Mouse (Mus musculus) limb, embryonic 10.5 days (tissue): ENCODE data around the gene Notch3. TPM values are rescaled to one million over a fixed set of nuclear protein-coding genes. Genes with fewer than 3 reads are reported as not detected.
"Not testable (repeated sequence)": the region's sequence is repeated elsewhere in the genome, so short reads cannot be mapped to it uniquely, and the experiment has no call there.

Experiments
- DNase-seq: peaks from one replicate; pipeline ENCODE4 v3.0.0-alpha.2; 2017; ENCODE audit warnings: low spot score
- H3K27ac ChIP-seq: fragments of 300-500 bp; sonication (generic); 2 replicates; pipeline ENCODE4 v1.5.1; 2016; ENCODE audit warnings: mild to moderate bottlenecking
- H3K27me3 ChIP-seq: fragments of 300-500 bp; sonication (generic); 2 replicates; pipeline ENCODE4 v1.6.1; 2016; ENCODE audit warnings: low read depth, mild to moderate bottlenecking; ENCODE audit not compliant: poor library complexity, severe bottlenecking
- H3K36me3 ChIP-seq: fragments of 300-500 bp; sonication (generic); 2 replicates; pipeline ENCODE4 v1.6.1; 2016; ENCODE audit warnings: mild to moderate bottlenecking, moderate library complexity
- H3K4me1 ChIP-seq: fragments of 300-500 bp; sonication (generic); 2 replicates; pipeline ENCODE4 v1.6.1; 2016
- H3K4me3 ChIP-seq: fragments of 300-500 bp; sonication (generic); 2 replicates; pipeline ENCODE4 v1.5.1; 2016; ENCODE audit warnings: mild to moderate bottlenecking, moderate library complexity
- H3K9me3 ChIP-seq: fragments of 300-500 bp; sonication (generic); replicated peaks from 2 replicates; pipeline ENCODE4 v1.6.1; 2016; ENCODE audit warnings: mild to moderate bottlenecking
- WGBS: fragments of 180-500 bp; shearing (Covaris S2); methylation state at CpG from one replicate; pipeline ENCODE4 v1.1.7; 2016; 5-methylcytosine and 5-hydroxymethylcytosine counted together
- polyA plus RNA-seq: library from polyadenylated mRNA; unstranded; fragments of >200 nt; fragmentation: Nextera tagmentation; extraction: Ambion mirVana; gene quantifications from 2 replicates; pipeline ENCODE4 v1.2.1, GENCODE M21; 2016

Notch3 gene
- polyA plus RNA-seq, 1 experiment from 2014 or later, result 32.1 TPM

GRCm38 (mm10) chr17:32097676-32098075 is 69.0 kb downstream of the Notch3 start:
- Histone ChIP-seq H3K4me3 (no peak overlapping the region), H3K27me3 (peaks cover 53% of the 10 kb centered on the region), H3K4me1 (peaks cover 13% of the 10 kb centered on the region), H3K36me3 (no peaks in the 10 kb centered on the region), H3K27ac (no peak overlapping the region), H3K9me3 (no peaks in the 10 kb centered on the region)
- DNase-seq, result no peak
- 75% methylated on average over 1 of the region's 1 CpGs for WGBS

- Histone ChIP-seq H3K9me3 (no peaks in the 10 kb centered on the region), H3K36me3 (no peaks in the 10 kb centered on the region)
- 86% methylated on average over 5 of the region's 5 CpGs for WGBS
Measured at GRCm38 (mm10) chr17:32092895-32093294, 73.8 kb downstream of the Notch3 start.

GRCm38 (mm10) chr17:32092241-32092619 is 74.4 kb downstream of the Notch3 start:
- WGBS, result 86% methylated on average over 1 of the region's 1 CpGs
- DNase-seq, result no peak
- peaks cover 1% of the 10 kb centered on the region; the same call in 1 of the 2 replicates for H3K27me3 ChIP-seq
- no peaks in the 10 kb centered on the region for H3K9me3 ChIP-seq
- H3K36me3 ChIP-seq, result no peaks in the 10 kb centered on the region
- H3K4me1 ChIP-seq, result peaks cover 21% of the 10 kb centered on the region
- no peak overlapping the region for H3K27ac ChIP-seq
- H3K4me3 ChIP-seq, result no peak overlapping the region

More at GRCm38 (mm10) chr17:32092895-32093294, 73.8 kb downstream of the Notch3 start:
- no peak overlapping the region for H3K4me3 ChIP-seq
- DNase-seq, result no peak
- peaks cover 21% of the 10 kb centered on the region for H3K4me1 ChIP-seq
- no peak overlapping the region for H3K27ac ChIP-seq
- peaks cover 8% of the 10 kb centered on the region; the same call in 1 of the 2 replicates for H3K27me3 ChIP-seq

GRCm38 (mm10) chr17:32091364-32092240 is 75.0 kb downstream of the Notch3 start:
- Histone ChIP-seq H3K27ac (peak overlapping the region; percentile 83), H3K4me1 (peaks cover 21% of the 10 kb centered on the region), H3K4me3 (peak overlapping the region; percentile 40)
- not testable (repeated sequence) for H3K9me3 ChIP-seq, H3K36me3 ChIP-seq, H3K27me3 ChIP-seq
- peak; percentile 86 for DNase-seq
- 9% methylated on average over 16 of the region's 16 CpGs for WGBS

GRCm38 (mm10) chr17:32091032-32091363 is 75.7 kb downstream of the Notch3 start:
- WGBS, result 33% methylated on average over 1 of the region's 1 CpGs
- H3K27me3 ChIP-seq, result no peaks in the 10 kb centered on the region
- H3K4me1 ChIP-seq, result peaks cover 21% of the 10 kb centered on the region
- no peaks in the 10 kb centered on the region for H3K36me3 ChIP-seq
- no peak for DNase-seq
- H3K27ac ChIP-seq, result peak overlapping the region; percentile 83
- H3K4me3 ChIP-seq, result peak overlapping the region; percentile 40
- H3K9me3 ChIP-seq, result no peaks in the 10 kb centered on the region

GRCm38 (mm10) chr17:32087069-32087468 is 79.6 kb downstream of the Notch3 start:
- WGBS, result 94% methylated on average over 2 of the region's 2 CpGs
- H3K9me3 ChIP-seq, result no peaks in the 10 kb centered on the region

GRCm38 (mm10) chr17:32083351-32083750 is 83.3 kb downstream of the Notch3 start:
- DNase-seq, result no peak
- Histone ChIP-seq H3K27ac (no peak overlapping the region), H3K4me3 (no peak overlapping the region), H3K4me1 (no peaks in the 10 kb centered on the region), H3K36me3 (no peaks in the 10 kb centered on the region), H3K9me3 (no peaks in the 10 kb centered on the region), H3K27me3 (no peaks in the 10 kb centered on the region)
- 88% methylated on average over 2 of the region's 2 CpGs for WGBS

More at GRCm38 (mm10) chr17:32087069-32087468, 79.6 kb downstream of the Notch3 start:
- no peak overlapping the region for H3K4me3 ChIP-seq
- no peak for DNase-seq
- H3K36me3 ChIP-seq, result no peaks in the 10 kb centered on the region
- H3K27me3 ChIP-seq, result no peaks in the 10 kb centered on the region
- H3K27ac ChIP-seq, result no peak overlapping the region
- H3K4me1 ChIP-seq, result peaks cover 18% of the 10 kb centered on the region

- Histone ChIP-seq H3K27me3 (peaks cover 6% of the 10 kb centered on the region), H3K9me3 (no peaks in the 10 kb centered on the region), H3K27ac (no peak overlapping the region), H3K4me1 (0 out of 2 replicates have a peak, but pooled peaks cover 14% of the 10 kb centered on the region), H3K36me3 (no peaks in the 10 kb centered on the region), H3K4me3 (no peak overlapping the region)
- peak; percentile 78 for DNase-seq
- 6% methylated on average over 2 of the region's 2 CpGs for WGBS
Measured at GRCm38 (mm10) chr17:32075164-32075563, 91.5 kb downstream of the Notch3 start.

GRCm38 (mm10) chr17:32074658-32075057 is 92.0 kb downstream of the Notch3 start:
- 62% methylated on average over 4 of the region's 4 CpGs for WGBS
- 0 out of 2 replicates have a peak, but pooled peaks cover 14% of the 10 kb centered on the region for H3K4me1 ChIP-seq
- no peak overlapping the region for H3K27ac ChIP-seq
- peaks cover 6% of the 10 kb centered on the region for H3K27me3 ChIP-seq
- H3K4me3 ChIP-seq, result no peak overlapping the region
- no peaks in the 10 kb centered on the region for H3K36me3 ChIP-seq
- no peaks in the 10 kb centered on the region for H3K9me3 ChIP-seq
- no peak for DNase-seq

GRCm38 (mm10) chr17:32073359-32073758 is 93.3 kb downstream of the Notch3 start:
- Histone ChIP-seq H3K27me3 (peaks cover 6% of the 10 kb centered on the region), H3K4me3 (no peak overlapping the region), H3K9me3 (no peaks in the 10 kb centered on the region), H3K36me3 (no peaks in the 10 kb centered on the region), H3K4me1 (0 out of 2 replicates have a peak, but pooled peaks cover 14% of the 10 kb centered on the region), H3K27ac (no peak overlapping the region)
- WGBS, result 3% methylated on average over 2 of the region's 2 CpGs
- DNase-seq, result peak; percentile 92

Other genes starting within 250 kb of the Notch3 start
- 100 and 110 TPM in 2 replicates for gene Rrp1b, start 130.8 kb downstream of the Notch3 start, polyA plus RNA-seq
- gene Hsf2bp, start 130.5 kb downstream of the Notch3 start, polyA plus RNA-seq, result 0.63 and 0.79 TPM in 2 replicates
- 0.11 TPM in 1 of 2 replicates, not detected in the other for gene Ephx3, start 22.7 kb upstream of the Notch3 start, polyA plus RNA-seq
- gene Brd4, start 117.9 kb upstream of the Notch3 start, polyA plus RNA-seq, result 132 and 134 TPM in 2 replicates
- gene Akap8, start 154.4 kb upstream of the Notch3 start, polyA plus RNA-seq, result 142 and 157 TPM in 2 replicates
- 84.7 and 106 TPM in 2 replicates for gene Akap8l, start 183.8 kb upstream of the Notch3 start, polyA plus RNA-seq
- 36.7 and 37.2 TPM in 2 replicates for gene Wiz, start 222.6 kb upstream of the Notch3 start, polyA plus RNA-seq
- gene Rasal3, start 236.7 kb upstream of the Notch3 start, polyA plus RNA-seq, result 0.33 and 0.53 TPM in 2 replicates